Mouse (Mus musculus) layer of hippocampus, adult 9-11 months (tissue): ENCODE measurements around the gene Mtor.

ENCODE experiments used
- DNase-seq: peaks from one replicate; pipeline ENCODE4 v3.0.0; 2022

The Mtor gene

DNA sequence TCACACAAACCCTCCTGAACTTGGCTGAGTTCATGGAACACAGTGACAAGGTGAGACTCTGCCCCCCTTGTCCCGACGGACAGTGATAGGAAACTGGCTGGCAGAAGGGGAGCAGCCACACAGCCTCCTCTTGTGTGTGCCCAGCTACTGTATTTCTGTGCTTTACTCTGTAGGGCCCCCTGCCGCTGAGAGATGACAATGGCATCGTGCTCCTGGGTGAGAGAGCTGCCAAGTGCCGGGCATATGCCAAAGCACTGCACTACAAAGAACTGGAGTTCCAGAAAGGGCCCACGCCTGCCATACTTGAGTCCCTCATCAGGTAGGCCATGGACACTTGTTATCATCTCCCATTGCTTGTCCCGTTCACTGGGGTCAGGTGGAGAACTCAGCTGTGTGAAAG, 43.0 kb downstream of the Mtor start:
- DNase-seq: peak; percentile 59

DNA sequence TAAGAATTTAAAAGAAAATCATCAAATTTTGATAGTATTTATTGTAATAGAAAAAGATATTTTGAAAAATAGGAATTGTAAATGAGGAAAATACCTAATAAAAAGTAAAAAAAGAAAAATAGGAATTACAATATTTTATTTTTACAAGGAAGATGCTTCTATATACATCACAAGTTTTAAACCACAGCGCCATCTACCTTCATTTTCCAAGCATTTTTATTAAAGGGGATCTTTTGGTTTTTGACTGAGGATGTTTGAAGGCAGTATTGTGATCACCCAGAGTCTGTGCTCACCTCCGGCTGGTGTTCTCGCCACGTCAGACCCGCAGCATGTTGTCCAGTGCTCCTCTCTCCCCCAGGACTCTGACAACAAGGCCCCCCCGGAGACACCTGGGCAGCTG, 46.7 kb downstream of the Mtor start:
- DNase-seq: no peak

DNA sequence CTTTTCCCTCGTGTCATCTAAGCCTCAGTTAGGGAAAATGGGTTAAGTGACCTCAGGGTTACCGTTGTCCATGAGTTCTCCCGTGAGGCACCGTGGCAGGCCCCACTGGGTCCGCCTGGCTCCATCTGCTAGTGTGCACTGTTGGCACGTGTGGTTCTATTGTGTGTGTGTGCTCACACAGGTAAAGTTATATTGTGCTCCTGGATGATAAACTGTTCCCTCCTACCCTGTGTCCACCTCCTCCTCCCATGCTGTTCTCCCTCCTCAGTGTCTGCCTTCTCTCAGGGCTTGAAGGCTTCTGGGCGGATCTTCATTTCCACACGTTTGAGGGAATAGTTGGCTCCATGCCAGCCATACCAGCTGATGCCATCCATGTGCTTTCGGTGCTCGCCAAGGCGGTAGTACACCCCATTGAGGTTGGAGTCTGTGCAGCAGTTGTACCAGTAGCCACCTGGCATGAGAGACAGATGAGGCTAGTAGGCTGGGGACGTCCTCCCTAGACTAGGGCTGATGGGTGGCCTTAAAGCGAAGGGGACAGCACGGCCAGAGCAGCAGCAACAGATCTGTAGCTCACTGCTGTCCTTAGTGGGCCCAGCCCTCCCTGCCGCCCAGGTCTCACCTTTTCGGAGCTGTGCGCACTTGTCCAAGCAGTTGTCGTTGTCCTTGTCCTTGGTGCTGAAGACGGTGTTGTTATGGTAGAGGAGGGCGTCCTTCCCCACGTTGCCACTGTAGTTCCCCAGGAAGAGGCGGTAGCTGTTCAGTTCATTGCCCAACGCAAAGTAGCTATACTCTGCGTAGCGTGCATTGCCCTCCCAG, 47.7 kb downstream of the Mtor start:
- peak; percentile 68 for DNase-seq

DNA sequence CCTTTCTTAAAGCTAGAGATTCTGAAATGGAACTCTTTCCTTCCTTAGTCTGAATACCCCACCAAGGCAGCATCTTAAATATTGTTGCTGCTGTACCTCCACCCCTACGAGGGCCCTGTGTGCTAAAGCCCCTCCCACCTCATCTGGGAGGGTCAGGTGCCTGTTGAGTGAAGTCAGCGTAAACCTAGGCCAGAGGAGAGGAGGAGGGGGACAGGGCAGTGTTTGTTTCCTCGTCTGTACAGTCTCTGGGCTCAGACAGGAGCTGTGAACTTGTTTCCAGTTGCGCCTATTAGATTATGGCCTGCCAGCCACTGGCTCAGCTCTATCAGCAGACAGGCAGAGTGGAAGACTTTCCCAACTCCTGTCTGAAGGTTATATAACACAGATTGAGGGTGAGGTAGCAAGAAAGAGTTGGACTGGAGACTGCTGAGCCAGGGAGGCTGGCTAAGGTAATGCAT, 52.0 kb downstream of the Mtor start, which contains the start of gene Angptl7:
Gene Angptl7 (minus strand): TSS at position 51 of the 458 bp plus-strand sequence.
- no peak for DNase-seq

DNA sequence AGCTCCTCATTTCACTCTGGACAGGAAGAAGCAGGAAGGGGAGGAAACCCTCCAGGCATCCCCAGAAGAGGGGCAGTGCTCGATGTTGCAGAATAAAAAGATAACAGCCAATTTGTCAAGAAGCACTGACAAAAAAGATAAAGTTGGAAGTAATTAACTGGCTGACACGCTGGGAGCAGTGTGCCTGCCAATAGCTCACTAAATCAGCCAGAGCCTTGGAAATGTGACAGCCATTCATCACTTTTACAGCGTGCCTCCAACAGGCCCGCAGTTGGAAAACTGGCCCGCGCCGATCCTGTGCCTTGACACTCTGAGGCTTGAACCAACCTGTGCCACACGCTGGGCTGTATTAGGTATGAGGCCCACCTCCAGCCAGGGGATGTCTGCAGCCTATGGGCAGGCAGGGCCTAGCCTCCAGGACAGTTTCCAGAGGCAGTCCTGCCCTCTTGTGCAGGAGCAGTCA, 56.1 kb downstream of the Mtor start:
- peak; percentile 71 for DNase-seq

DNA sequence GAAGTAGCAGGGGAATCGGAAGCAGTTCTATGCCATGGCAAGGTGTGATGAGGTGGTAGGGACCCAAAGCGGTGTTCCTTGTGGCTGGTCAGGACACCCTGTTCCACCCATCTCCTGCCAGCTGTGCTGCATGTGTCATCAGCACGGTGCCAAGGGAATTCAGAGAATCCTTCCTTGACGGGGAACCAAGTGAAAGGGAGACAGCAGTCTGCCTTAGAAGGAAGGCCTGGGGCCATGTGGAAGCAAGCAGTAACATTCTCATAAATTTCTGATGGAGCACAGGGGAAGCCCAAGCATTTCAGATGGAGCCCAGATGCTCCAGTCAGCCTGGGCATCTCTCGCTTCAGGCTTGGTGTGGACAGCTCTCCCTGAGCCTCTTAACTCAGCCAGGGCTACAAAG, 59.2 kb downstream of the Mtor start:
- no peak for DNase-seq

DNA sequence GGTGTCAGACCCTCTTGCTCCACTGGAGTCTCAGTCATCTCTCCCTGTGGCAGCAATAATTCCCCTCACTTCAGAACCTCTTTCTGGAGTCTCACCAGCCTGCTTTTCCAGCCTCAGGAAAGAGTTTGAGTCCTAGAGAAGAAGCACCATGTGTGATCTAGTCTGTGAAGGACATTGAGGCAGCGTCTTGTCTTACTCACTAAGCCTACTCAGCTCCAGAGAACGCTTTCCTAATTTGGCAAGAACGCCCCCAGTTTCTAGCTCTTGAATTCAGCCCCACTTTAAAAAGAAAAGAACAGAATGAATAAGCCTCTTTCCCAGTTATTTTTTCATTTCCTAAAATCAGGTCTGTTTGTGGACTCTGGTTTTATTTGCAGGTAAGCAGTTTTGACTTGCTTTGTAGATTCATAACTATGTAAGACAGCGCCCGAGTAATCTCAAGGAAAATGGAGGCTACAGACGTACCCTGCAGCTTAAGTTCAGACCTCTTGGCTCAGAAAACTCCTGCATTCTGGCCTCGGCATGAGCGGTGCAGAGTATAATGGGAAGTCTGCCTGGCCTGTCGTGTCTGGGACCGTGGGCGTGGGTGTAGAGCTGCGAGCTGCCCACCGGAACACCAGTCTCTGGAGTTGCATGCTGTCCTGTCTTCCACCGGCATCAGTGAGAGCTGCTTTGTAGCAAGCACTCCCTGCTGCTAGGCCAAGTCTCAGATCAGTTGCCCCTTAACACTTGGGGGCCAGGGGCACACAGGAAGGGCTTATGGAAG, 59.9 kb downstream of the Mtor start:
- DNase-seq: peak; percentile 29

DNA sequence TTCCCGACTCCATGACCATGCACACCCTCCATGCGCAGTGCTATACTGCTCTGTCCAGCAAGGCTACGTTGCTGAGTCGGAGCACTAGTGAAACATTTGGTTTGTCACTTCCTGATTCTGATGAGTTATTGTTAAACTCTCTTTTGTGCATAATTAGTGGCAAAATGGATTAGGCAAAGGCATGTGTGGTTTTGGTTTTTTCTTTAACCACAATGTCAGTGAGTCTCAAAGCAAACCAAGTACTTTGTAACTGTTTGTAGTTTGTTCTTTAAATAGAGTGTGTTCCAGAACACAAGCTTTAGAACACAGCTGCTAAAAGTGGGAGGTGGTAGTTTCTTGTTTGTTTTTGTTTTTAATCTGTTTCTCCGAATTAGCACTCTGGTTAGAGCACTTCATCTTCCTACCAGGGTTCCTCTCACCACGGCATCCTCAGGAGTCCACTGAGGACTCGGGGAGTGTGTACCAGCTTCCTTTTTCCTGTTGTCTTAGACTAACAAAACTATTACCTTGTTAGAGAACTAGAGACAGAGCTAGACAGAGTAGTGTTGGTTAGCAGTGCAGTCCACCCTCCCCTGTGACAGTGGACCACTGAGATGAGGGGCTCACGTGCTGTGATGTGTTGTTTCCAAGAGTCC, 61.2 kb downstream of the Mtor start:
- peak; percentile 34 for DNase-seq

DNA sequence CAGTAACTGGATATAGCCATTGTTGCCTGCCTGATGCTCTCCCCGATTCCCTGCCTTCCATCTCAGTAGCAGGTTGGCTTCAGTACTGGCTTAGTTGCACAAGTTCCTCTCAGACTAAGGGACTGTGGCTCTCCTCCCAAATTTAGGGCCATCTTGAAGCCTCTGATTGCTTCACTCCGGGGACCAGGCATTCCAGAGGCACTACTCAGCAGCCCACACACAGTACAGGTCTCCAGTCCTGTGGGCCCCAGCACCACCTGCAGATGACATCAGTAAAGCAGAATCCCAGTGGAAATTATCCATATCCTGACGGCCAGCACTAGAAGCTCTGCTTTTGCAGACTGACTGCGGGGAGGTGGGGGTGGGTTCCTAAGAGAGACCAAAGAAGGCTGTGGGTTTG, 62.3 kb downstream of the Mtor start:
- no peak for DNase-seq

DNA sequence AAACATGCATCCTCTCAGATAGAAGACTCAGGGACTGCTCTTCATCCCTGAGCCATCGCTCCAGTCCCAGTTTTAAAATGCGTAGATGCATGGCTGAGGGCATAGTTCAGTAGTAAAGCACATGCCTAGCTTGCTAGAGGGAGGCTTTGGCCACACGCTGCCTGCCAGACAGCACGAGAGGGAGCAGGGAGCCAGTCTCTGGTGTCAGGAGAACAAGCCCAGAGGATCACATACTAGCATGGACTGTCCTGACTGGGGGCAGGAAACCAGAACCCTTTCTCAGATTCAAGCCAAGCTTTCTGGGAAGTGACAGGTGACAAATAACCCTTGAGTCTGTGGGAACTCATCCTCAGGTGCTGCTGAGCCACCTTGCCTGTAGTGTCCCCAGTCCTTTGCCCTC, 62.9 kb downstream of the Mtor start:
- DNase-seq: no peak

DNA sequence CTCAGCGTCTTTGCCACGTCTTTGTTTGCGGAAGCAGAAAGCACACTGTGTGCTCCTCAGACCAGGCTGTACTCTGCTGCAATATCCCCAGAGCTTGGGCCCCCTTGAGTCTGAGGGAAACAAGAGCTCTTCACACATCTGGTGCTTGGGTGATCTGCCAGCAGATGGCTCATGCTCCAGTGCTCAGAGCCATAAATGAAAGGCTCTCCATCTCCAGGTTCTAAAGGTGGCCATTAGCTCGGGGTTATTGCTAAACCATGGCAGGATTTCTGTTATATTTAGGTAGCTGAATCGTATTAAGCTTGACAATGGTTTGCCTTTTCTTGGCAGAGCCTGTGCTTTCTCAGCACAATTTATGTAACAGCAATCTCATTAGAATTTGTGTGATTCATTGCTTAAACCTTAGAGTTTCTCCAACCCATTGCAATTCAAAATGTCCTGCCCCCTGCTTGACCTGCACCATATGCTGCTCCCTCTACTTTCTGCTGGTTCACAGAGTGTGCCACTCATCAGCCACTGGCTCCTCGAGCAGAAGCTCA, 64.7 kb downstream of the Mtor start:
- DNase-seq: peak; percentile 28

DNA sequence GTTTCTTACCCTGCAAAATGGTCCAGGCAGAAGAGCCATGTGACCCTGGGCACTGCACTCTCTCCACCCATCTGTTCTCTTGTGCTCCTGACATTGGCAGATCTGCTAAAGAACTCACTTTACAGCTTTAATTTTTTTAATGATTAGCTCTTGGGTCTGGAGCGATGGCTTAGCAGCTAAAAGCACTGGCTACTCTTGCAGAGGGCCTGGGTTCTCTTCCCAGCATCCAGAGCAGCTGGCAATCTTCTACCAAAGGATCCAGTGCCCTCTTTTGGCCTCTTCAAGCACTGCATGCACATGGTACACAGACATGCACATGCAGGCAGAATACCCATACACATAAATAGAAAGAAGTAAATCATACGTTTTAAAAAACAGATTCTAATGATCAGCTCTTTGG, 66.9 kb downstream of the Mtor start:
- no peak for DNase-seq

DNA sequence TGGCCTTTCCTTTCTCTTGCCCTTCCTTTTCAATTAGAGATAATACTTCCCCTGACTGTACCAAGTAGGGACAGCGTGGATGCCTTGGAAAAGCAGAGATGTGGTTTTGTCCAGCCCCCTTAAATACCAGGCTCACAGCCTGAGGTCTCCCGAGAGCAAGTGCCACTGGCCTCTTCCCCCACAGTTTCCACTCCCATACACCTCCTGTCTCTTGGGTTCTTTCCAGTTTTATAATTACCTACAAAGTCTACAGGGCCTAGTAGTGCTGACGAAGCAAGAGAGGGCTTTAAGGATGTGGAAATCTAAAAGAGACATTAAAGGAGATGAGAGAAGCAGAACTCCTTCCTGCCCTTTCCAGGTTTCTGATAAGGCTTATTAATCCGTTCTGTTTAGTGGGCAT, 69.4 kb downstream of the Mtor start:
- no peak for DNase-seq

DNA sequence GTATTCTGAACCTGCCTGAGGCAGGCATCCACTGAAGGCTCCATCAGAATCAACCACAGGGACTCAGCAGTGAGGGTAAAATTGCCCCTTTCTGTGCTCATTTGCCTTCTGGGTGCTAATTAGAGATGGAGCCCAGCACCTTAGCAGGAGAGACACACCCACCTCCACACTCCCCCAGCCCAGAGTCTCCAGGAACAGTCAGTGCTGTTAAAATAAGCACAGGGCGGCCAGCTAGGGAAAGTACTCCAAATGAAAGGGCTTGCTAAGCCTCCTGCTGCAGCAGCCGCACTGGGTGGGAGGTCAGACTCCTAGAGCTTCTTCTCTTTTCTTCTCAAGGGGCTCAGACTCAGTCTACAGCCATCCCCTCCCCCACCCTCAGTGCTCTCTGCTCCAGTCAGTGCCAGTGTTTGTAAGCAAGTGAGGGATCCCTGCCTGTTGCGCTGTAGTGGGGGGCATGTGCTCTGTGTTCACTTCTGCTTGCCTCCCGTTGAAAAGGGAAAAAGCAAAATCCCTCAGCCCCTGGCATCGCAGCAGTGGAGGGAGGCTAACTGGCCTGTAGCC, 69.9 kb downstream of the Mtor start:
- DNase-seq: no peak

DNA sequence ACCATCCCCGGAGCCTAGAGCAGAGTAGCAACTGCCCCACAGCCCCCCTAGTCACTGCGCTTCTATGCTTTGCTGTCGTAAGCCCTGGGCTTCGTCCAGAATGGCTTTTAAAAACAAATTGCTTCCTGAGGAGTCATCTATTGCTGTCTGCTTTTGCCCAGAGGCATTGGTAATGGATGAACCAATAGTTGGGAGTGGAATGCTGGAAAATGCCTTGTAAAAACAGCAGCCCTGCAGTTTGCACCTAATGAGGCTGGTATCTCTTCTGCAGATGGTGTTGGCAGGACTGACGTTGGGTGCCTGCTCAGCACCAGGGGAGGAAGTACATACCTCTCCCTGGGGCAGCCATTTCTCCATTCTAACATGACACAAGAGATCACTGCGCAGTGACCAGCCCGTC, 75.1 kb downstream of the Mtor start:
- no peak for DNase-seq

DNA sequence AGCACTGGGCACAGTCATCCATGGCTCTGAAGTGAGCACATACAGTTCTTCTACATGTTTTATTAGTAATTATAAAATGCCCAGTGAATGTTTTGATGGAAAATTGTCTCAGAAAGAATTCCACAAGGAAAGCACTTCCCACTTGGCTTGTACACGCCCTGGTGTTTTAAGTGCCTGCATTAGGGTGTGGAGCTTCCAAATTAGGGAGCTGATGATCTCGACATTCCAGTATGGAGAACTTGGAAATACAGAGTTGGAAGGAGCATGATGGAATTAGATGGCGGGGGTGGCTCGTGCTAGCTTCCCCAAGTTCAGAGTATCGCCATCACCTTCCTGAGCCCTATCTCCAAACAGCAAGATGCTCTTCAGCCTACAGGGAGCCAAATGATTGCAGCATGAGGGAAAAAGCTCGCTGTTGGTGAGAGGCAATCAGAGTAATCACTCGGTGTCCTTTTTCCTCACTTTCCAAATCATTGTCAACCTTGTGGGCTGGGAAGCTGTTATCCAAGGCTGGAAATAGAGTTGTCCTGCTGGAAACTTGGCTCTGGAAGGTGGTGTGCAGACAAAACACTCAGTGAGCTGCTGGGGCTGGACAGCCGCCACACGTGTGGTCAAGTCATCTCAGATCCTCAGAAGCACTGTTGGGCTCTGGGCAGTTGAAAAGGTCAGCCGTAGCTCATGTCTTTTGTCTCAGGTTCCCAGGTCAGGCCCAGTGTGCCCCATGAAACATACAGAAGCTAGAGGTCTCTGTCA, 78.9 kb downstream of the Mtor start:
- no peak for DNase-seq

DNA sequence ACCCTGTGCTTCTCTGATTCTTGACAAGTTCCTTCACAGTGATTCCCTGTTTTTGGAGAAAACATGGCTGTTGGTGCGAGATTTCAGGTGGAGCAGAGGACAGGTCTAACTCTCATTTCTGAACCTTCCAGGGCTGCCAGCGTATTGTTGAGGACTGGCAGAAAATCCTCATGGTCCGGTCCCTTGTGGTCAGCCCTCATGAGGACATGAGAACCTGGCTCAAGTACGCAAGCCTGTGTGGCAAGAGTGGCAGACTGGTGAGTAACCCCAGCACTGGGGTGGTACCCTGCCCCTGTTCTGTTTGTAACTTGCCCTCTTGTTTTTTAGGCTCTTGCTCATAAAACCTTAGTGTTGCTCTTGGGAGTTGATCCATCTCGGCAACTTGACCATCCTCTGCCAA, 81.9 kb downstream of the Mtor start:
- no peak for DNase-seq

DNA sequence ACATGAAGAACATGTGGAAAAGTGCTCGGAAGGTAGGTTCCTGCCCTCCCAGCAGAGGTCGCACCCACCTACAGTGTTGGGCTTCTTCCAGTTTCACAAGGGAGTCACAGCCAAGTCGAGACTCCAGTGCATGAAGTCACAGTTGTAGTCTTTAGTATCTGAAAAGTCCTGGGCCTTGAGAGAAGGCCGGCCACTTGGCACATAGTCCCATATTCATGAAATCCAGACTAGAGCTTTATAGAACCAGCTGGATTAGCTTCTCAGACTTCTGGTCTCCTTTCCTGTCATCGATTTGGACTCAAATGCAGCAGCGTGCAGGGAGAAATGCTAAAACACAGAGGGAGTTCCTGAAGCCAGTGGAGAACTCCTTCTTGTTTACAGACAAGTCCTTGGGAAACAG, 82.4 kb downstream of the Mtor start:
- no peak for DNase-seq

DNA sequence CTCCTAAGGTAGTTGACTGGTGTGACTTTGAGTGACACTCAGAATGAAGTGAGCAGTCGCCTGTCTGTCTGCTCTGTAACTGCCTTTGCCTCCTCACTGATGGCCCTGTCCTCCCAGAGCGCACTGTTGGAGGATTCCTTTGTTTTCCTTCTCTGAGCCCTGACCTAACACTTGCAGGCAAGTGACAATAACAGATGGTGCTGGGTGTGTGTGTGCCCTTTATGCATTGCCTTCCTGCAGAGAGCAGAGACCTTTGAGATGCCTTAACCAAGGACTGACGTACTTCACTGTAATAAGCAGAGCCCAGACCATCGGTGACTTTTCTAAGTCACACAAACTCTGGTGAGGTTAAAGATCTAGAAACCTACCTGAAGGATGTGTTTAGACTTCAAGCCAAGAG, 82.9 kb downstream of the Mtor start:
- no peak for DNase-seq

DNA sequence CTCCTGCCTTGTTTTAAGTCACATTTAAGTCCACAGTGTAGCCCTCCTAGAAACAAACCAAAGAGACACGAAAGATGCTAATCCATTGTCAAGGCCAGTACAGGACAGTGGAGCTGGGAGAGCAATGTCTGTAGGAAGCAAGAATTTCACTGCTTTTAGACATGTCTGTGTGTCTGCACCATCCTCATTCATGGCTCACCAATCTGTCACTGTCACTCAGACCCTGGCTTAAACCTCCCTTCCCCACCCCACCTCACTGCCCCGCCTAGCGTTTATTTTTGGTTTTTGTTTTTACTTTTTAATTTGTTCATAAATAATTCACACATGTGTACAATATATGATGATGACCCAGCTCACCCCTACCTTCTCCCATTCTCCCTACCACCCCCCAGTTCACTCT, 84.1 kb downstream of the Mtor start:
- no peak for DNase-seq

DNA sequence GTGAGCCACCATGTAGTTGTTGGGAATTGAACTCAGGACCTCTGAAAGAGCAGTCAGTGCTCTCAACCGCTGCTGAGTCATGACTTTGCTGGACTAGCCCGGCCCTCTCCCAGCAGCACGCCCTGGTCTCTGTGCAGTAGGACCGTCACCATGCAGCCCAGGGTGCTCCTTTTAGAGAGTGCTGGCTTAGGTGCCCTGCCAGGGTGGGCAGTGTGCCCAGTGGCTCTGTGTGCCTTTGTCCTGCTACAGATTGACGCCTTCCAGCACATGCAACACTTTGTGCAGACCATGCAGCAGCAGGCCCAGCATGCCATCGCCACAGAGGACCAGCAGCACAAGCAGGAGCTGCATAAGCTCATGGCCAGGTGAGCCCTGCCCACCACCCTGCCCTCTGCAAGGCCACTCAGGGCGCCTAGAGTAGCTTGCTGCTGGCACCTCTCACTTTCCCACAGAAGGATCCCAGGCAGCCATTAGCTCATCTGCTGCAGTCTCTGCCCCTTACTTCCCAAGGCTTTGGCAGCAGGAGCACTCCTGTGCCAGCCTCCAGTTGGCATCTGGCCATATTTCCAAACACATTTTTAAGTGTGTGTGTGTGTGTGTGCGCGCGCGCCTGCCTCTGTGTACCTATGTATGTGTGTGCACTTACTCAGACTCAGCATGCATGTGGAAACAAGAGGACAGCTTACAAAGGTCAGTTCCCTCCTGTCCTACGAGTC, 85.4 kb downstream of the Mtor start:
- peak; percentile 51 for DNase-seq

DNA sequence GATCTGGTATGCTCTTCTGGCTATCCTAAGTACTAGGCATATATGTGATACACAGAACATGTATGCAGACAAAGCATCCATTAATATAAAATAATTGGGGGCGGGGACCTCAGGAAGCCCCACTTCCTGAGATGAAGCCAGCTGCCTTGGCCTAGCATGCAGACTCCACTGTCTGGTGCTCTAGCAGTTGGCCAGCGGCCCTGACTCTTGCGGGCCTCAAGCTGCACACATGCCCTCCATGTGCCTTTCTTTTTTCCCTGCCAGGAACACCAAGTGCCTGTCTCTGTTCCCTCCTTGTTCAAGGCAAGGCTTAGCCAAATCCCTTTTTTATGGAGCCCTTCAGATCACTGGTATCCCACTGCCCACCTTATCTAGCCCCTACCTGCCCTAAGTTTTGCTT, 87.5 kb downstream of the Mtor start:
- DNase-seq: peak; percentile 23
